Mouse (Mus musculus) liver, adult (tissue): ENCODE data around the gene Dlx1.

ENCODE experiments used
- GATA4 ChIP-seq: IDR thresholded peaks from 2 replicates; pipeline ENCODE4 v1.6.1; 2014; ENCODE audit warnings: mild to moderate bottlenecking, low read length; ENCODE audit not compliant: insufficient replicate concordance

Dlx1 gene

DNA sequence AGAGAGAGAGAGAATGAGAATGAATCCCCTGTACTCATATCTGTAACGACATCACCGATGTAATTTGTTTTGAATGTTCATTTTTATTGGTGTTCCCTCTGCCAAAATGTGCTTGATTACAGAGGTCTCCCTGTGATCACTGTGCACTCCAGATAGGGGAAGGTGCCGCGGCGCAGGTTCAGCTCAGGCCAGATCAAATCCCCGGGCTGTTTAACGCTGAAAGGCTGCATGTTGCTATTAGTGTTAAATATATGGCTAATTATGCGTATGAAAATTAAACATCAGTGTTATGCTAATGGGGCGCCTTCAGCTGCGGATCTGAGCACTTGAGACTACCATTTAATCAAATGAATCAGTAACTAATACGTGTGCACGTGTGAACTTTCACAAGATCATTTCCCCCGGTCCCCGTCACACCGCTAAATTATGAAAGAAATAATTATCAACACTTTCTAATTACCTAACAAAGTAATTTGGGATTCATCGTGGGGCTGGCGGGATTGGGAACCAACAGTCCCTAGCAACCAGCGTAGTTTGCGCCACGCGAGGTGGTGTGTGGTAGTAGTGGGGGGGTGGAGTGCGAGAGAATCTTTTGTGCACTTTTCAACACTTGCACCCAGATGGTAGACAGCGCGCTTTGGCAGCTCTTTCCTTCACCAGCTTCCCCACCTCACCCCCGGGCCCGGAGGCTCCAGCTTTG is at the start of gene Dlx1:
Gene Dlx1 (plus strand): TSS at position 100 of the 700 bp plus-strand sequence.
- no peak for TF ChIP-seq GATA4

DNA sequence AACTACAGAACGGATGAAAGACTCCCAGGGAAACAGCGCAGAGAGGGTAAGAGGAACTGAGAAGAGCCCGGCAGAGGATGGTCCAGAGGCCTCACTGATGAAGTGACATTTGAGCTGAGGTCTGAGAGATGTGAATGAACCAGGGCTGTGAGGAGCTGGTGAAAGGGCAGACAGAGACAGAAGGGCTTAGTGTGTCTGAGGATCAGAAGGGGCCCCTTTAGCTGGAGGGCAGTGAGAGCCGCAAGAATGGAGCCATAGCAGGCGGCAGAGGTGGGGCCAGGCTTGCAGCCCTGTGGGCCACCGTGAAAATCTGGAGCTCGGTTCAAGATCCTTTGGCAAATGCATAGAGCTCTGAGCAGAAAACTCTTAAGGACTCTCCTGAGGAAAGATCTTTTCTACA is 48.0 kb upstream of the Dlx1 start:
- TF ChIP-seq GATA4: no peak

DNA sequence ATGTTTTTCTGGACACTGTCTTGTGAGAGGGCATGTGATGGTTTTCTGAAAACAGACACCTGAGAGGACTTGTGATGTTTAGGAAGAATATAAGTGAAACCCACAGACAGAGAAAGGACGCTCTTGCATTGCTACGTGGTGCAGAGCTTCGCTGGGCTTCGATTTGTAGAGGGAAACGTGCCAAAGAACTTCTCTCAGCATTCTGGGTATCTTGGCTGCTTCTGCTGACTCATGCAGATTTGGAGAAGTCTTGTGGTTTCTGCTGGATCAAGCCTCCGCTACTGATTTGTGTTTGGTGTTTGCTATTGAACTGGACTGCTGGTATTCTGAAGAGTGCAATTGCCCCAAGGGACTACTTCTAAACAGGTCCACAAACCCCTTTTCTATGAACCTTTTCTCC is 46.1 kb upstream of the Dlx1 start:
- TF ChIP-seq GATA4: no peak

- TF ChIP-seq GATA4: no peak
Measured at GRCm38 (mm10) chr2:71483046-71483716, 44.7 kb upstream of the Dlx1 start.

DNA sequence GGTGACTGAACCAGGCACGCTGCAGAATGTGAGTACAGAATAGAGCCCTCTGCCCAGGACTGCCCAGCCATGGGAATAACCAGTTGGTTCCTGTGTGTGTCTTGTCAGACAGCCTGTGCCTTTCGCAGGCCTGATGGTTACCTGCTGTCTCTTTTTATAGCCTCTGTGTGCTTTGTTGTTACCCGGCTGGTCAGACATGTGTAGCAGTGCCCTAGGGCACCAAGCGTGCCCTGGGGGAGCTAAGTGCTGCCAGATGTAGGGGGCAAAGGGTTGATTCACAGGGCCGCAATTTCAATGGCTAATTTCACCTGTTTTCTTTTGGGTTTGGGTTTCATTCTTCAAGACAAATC is 44.2 kb upstream of the Dlx1 start:
- TF ChIP-seq GATA4: no peak

DNA sequence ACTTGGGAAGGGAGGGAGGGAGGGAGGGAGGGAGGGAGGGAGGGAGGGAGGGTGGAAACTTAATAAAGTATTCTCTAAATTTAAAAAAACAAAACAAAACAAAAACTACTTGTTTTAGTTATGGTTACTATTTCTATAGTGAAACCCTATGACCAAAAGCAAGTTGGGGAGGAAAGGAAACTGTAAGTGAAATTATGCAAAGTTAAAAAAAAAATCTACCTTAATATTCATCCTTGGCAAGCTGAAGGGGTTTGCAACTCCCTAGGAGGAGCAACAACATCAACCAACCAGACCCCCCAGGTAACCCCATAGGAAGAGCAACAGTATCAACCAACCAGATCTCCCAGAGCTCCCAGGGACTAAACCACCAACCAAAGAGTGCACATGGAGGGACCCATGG is 36.6 kb upstream of the Dlx1 start:
- no peak for TF ChIP-seq GATA4

GRCm38 (mm10) chr2:71493161-71493683 is 34.7 kb upstream of the Dlx1 start:
- TF ChIP-seq GATA4: no peak

DNA sequence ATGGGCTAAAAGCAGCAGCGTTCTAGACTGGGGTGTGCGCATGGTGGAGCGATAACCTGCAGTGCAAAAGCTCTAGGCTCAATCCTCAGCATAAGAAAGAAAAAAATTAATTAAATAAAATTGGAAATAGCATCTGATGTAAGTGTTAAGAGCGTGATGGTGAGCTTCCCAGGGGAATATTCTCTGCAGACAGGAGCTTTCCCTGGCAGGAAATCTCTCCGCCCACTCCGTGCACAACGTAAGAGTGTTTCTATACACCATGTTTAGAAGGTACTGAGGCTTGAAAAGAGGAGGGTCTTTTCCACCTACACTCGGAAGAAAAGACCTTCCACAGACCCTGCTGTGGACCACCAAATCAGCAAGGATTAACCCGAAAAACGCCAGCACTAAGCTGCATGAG is 33.4 kb upstream of the Dlx1 start:
- TF ChIP-seq GATA4: no peak

DNA sequence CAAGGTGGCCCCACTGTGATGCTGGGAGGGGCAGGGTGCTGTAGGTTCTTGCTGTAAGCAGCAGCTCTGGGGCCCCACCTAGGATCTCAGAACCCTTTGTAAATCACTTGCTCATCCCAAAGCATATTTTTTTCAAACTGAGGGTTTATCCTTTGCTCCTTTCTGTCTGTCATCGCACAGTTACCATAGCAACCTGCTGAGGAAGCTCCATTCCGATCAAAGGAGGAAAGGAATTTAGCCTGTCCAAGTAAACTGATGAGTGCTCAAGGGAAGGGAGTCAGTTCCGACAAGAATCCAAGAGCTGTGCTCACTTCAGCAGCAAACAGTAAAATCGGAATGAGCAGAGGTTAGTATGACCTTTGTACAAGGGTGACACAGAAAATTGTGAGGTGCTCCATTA is 32.9 kb upstream of the Dlx1 start:
- TF ChIP-seq GATA4: no peak

DNA sequence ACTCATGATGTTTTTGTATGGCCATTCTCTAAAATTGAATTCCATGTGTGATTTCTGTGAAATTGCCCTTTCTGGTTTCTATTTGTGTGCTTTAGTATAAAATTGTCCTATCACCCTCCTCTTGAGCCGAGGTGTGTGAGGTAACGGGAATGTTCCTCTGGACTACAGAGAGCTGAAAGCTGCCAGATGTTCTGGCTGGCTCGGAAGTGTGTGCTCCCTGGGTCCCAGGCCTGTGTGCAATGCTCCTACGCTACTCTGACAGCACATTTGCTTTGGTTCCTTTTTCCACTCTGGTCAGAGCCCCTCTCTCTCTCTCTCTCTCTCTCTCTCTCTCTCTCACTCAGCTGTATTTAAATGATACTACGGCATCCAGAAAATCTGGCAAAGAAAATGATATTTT is 30.7 kb upstream of the Dlx1 start:
- no peak for TF ChIP-seq GATA4

GRCm38 (mm10) chr2:71499276-71500230 is 28.4 kb upstream of the Dlx1 start:
- no peak for TF ChIP-seq GATA4

DNA sequence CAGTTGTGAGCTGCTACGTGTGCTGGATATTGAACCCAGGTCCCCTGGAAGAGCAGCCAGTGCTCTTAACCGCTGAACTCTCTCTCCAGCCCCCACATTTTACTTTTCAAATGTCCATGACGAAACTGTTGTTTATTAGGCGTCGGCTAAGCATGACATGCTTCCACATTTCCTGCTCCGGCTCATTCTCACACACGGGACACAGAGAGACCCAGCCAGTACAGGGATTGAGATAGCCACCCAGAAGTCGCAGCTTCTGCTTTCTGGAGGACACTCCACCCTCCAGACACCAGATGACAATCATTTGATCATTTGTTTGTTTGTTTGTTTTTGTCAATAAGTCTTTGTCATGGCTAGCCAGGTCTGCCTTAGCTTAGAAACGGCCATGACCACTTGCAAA is 23.1 kb upstream of the Dlx1 start:
- no peak for TF ChIP-seq GATA4

DNA sequence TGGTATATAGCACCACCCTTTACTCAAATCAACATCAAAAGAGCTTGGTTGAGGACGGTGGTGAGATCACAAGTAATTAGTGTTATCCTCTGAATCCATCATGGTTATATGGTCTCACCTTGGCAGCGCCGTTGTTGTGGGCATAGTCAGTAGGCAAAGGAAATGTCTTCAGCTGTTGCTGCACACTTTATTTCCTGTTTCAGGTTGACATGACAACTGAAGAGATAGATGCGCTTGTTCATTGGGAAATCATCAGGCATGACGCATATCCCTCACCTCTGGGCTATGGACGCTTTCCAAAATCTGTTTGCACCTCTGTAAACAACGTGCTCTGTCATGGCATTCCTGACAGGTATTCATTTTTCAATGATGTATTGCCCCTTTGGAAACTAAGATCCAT is 16.7 kb upstream of the Dlx1 start:
- TF ChIP-seq GATA4: no peak

GRCm38 (mm10) chr2:71512326-71512725 is 15.6 kb upstream of the Dlx1 start:
- TF ChIP-seq GATA4: no peak

DNA sequence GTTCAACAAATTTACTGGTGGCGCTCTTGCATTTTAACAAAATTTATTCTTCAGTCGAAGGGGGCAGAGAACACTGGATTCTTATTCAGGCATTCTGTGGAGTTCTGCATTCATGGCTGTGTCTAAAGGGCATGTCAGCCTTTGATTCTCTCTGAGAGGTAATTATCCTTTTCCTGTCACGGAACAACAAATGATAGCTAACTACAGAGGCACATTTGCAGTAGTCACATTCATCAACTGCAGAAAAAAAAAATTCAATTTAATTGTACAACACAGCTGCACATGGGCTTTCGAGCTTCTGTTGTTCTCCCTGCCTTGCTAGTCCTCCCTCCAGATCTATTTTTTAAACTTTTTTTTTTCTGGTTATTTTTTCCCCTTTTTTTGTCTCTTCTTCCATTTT is 10.9 kb upstream of the Dlx1 start:
- no peak for TF ChIP-seq GATA4

DNA sequence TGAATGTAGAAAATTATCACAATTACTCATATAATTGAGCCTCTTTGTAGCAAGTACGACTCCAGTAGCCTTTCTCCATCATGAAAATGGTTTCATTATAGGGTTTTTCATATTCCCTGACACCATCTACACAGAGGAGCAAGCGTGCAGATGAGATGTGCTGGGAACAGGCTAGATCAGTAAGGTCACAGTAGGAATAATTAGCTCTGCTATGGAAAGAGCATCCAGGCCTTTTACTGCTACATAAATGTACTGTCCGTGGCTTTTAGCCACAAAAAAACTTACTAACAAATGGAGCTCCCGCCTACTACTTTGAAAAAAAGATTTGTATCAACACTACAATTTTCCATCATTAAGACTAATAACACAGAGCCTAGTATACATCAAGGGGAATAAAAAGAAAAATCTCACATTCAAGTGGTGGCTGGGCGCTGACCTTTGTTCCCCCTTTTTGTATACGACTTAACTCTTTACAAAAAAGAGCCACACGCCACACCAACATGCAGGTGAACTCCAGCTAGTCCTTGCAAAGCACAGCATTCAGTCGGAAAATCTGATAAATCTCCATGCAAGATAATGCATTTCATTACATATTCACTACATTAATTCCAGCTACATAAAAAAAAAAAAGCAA is 10.3 kb upstream of the Dlx1 start:
- TF ChIP-seq GATA4: no peak

DNA sequence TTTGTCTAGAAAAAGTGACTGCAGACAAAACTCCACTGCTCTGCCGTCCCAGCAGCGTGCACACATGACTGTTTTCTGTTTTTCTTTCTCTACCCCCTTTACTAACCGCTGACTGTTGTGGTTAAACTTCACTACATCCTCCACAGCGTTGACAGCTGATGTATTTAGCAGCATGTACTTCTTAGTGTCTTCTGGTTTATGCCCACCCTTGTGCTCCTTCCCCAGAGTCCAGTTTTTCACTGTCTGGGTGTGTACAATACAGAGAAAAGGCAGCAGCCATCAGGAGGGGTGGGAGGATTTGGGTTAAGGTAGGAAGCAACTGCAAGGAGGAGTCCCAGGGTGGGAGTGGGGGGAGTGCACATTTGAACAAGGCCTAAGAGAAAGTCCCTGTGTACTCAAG is 5.0 kb upstream of the Dlx1 start:
- TF ChIP-seq GATA4: no peak
